Mouse (Mus musculus) layer of hippocampus, adult 9-11 months (tissue): ENCODE data around the gene Cd5l.

ENCODE experiments used
- DNase-seq: peaks from one replicate; pipeline ENCODE4 v3.0.0; 2022

The Cd5l gene

GRCm38 (mm10) chr3:87409196-87409935, 51.7 kb downstream of the Cd5l start:
- DNase-seq: no peak

DNA sequence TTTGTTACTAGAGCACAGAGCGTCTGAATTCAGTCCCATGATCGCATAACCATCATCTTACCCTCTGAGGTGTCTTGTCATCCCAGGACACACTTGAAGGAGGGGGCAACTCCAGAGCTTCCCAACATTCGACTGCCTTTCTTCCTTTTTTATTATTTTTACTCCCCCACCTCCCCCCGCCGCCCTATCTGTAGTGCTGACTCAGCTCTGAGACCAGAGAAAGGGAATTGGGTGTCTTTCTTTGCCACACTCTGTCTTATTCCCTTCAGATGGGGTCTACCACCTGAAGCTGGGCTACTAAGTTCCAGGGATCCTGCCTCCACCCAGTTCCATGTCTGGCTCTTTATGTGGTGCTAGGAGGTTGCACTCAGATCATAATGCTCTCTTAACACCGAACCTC, 52.9 kb downstream of the Cd5l start:
- no peak for DNase-seq

GRCm38 (mm10) chr3:87411150-87411549, 53.5 kb downstream of the Cd5l start:
- DNase-seq: no peak

DNA sequence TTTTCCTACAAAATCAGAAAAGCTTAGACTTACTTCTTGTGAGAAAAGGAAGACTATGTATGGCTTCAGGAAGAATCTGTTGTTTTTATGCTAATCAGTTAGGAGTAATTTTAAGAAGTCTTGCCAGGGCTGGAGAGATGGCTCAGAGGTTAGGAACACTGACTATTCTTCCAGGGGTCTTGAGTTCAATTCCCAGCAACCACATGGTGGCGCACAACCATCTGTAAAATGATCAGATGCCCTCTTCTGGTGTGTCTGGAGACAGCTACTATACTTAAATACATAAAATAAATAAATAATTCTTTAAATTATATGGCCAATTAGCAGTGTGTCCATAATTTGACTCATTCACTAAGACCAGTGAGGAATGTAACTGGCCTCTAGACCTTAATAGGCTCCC, 63.0 kb downstream of the Cd5l start:
- DNase-seq: no peak
